Mouse (Mus musculus) kidney, embryonic 14.5 days (tissue): ENCODE results near the gene Atg10. TPM values are rescaled to one million over a fixed set of nuclear protein-coding genes. Genes with fewer than 3 reads are reported as not detected.

Experiments used
- ATAC-seq: fragments of 200-750 bp; cut with Nextera tagmentation; 2 replicates; pipeline ENCODE4 v1.8.0; 2017; ENCODE audit warnings: moderate number of reproducible peaks, mild to moderate bottlenecking, moderate TSS enrichment, moderate library complexity; ENCODE audit not compliant: low FRiP score, low TSS enrichment
- H3K27ac ChIP-seq: fragments of 300-500 bp; sonication (generic); 2 replicates; pipeline ENCODE4 v1.5.1; 2014; ENCODE audit warnings: low read depth, mild to moderate bottlenecking, low read length, moderate library complexity, mixed read lengths
- H3K27me3 ChIP-seq: fragments of 300-500 bp; sonication (generic); 2 replicates; pipeline ENCODE4 v1.6.1; 2014; ENCODE audit warnings: mild to moderate bottlenecking, low read length; ENCODE audit not compliant: control insufficient read depth, insufficient read depth
- H3K36me3 ChIP-seq: fragments of 300-500 bp; sonication (generic); 2 replicates; pipeline ENCODE4 v1.6.1; 2014; ENCODE audit warnings: low read length, mixed read lengths; ENCODE audit not compliant: control insufficient read depth, insufficient read depth
- H3K4me1 ChIP-seq: fragments of 300-500 bp; sonication (generic); 2 replicates; pipeline ENCODE4 v1.6.1; 2014; ENCODE audit warnings: low read length, mixed read lengths; ENCODE audit not compliant: control insufficient read depth, insufficient read depth
- H3K4me2 ChIP-seq: fragments of 300-500 bp; sonication (generic); replicated peaks from 2 replicates; pipeline ENCODE4 v1.6.1; 2014; ENCODE audit warnings: low read depth, mild to moderate bottlenecking, low read length
- H3K4me3 ChIP-seq: fragments of 300-500 bp; sonication (generic); 2 replicates; pipeline ENCODE4 v1.5.1; 2014; ENCODE audit warnings: mild to moderate bottlenecking, low read length
- H3K9ac ChIP-seq: fragments of 300-500 bp; sonication (generic); 2 replicates; pipeline ENCODE4 v1.6.1; 2014; ENCODE audit warnings: low read depth, mild to moderate bottlenecking, low read length, moderate library complexity
- H3K9me3 ChIP-seq: fragments of 300-500 bp; sonication (generic); 2 replicates; pipeline ENCODE4 v1.6.1; 2016; ENCODE audit warnings: low read length; ENCODE audit not compliant: control insufficient read depth
- WGBS: fragments of 180-500 bp; shearing (Covaris S2); extraction: QIAGEN DNeasy Blood & Tissue Kit; methylation state at CpG from one replicate; pipeline ENCODE4 v1.1.7; 2014; 5-methylcytosine and 5-hydroxymethylcytosine counted together
- polyA plus RNA-seq: library from polyadenylated mRNA; unstranded; fragments of >200 nt; fragmentation: Nextera tagmentation; extraction: Ambion mirVana; gene quantifications from 2 replicates; pipeline ENCODE4 v1.2.1, GENCODE M21; 2014

Gene Atg10
- polyA plus RNA-seq, 1 experiment from 2014 or later = 15.3 TPM

- no peak overlapping the region for H3K9ac ChIP-seq
- no peak overlapping the region for H3K4me2 ChIP-seq
- no peaks in the 10 kb centered on the region for H3K27me3 ChIP-seq
- no peaks in the 10 kb centered on the region for H3K36me3 ChIP-seq
- no peak overlapping the region for H3K27ac ChIP-seq
- no peaks in the 10 kb centered on the region for H3K9me3 ChIP-seq
- ATAC-seq = no peak
- no peak overlapping the region for H3K4me3 ChIP-seq
- WGBS = 93% methylated on average over 4 of the region's 4 CpGs
- no peaks in the 10 kb centered on the region for H3K4me1 ChIP-seq
Observed at GRCm38 (mm10) chr13:90914721-90915120, 309.0 kb downstream of the Atg10 start.

GRCm38 (mm10) chr13:90913675-90914192 lies 310.0 kb downstream of the Atg10 start:
- no peak for ATAC-seq
- WGBS = 65% methylated on average over 7 of the region's 7 CpGs
- Histone ChIP-seq H3K27me3 (no peaks in the 10 kb centered on the region), H3K4me1 (no peaks in the 10 kb centered on the region), H3K27ac (no peak overlapping the region), H3K9me3 (no peaks in the 10 kb centered on the region), H3K36me3 (no peaks in the 10 kb centered on the region), H3K9ac (no peak overlapping the region), H3K4me2 (no peak overlapping the region), H3K4me3 (no peak overlapping the region)

- H3K36me3 ChIP-seq = no peaks in the 10 kb centered on the region
- WGBS = 83% methylated on average over 17 of the region's 17 CpGs
Observed at GRCm38 (mm10) chr13:90912760-90913674, 310.8 kb downstream of the Atg10 start.

GRCm38 (mm10) chr13:90907376-90907775 lies 316.4 kb downstream of the Atg10 start:
- ATAC-seq = no peak
- H3K4me3 ChIP-seq = no peak overlapping the region
- no peak overlapping the region for H3K4me2 ChIP-seq
- no peaks in the 10 kb centered on the region for H3K36me3 ChIP-seq
- H3K27ac ChIP-seq = no peak overlapping the region
- no peak overlapping the region for H3K9ac ChIP-seq
- no peaks in the 10 kb centered on the region for H3K27me3 ChIP-seq
- H3K9me3 ChIP-seq = no peaks in the 10 kb centered on the region
- whole genome bisulfite sequencing = 91% methylated on average over 12 of the region's 12 CpGs
- no peaks in the 10 kb centered on the region for H3K4me1 ChIP-seq

More at GRCm38 (mm10) chr13:90912760-90913674, 310.8 kb downstream of the Atg10 start:
- ATAC-seq = no peak
- Histone ChIP-seq H3K27ac (no peak overlapping the region), H3K4me1 (no peaks in the 10 kb centered on the region), H3K9ac (no peak overlapping the region), H3K9me3 (no peaks in the 10 kb centered on the region), H3K4me3 (no peak overlapping the region), H3K4me2 (no peak overlapping the region), H3K27me3 (no peaks in the 10 kb centered on the region)

- ATAC-seq = no peak
- Histone ChIP-seq H3K9me3 (no peaks in the 10 kb centered on the region), H3K27me3 (no peaks in the 10 kb centered on the region), H3K4me1 (no peaks in the 10 kb centered on the region), H3K4me3 (no peak within 1 kb of the TSS), H3K4me2 (no peak within 1 kb of the TSS), H3K27ac (no peak within 1 kb of the TSS), H3K36me3 (no peaks in the 10 kb centered on the region), H3K9ac (no peak within 1 kb of the TSS)
- 93% methylated on average over 5 of the region's 5 CpGs for WGBS
Observed at GRCm38 (mm10) chr13:90905176-90905575, 318.6 kb downstream of the Atg10 start, which contains the start of gene Atp6ap1l. Gene Atp6ap1l (minus strand): TSS chr13:90905355.

- Histone ChIP-seq H3K27ac (no peak overlapping the region), H3K4me2 (no peak overlapping the region), H3K9me3 (no peaks in the 10 kb centered on the region), H3K9ac (no peak overlapping the region), H3K36me3 (no peaks in the 10 kb centered on the region), H3K27me3 (no peaks in the 10 kb centered on the region), H3K4me1 (no peaks in the 10 kb centered on the region), H3K4me3 (no peak overlapping the region)
- no peak for ATAC-seq
- 93% methylated on average over 12 of the region's 12 CpGs for WGBS
Observed at GRCm38 (mm10) chr13:90896821-90897220, 326.9 kb downstream of the Atg10 start.

- Histone ChIP-seq H3K36me3 (no peaks in the 10 kb centered on the region), H3K4me3 (no peak overlapping the region), H3K4me2 (no peak overlapping the region), H3K27me3 (no peaks in the 10 kb centered on the region), H3K9ac (no peak overlapping the region), H3K9me3 (no peaks in the 10 kb centered on the region), H3K27ac (no peak overlapping the region), H3K4me1 (no peaks in the 10 kb centered on the region)
- no peak for ATAC-seq
- WGBS = 67% methylated on average over 2 of the region's 2 CpGs
Observed at GRCm38 (mm10) chr13:90896098-90896497, 327.7 kb downstream of the Atg10 start.

- no peaks in the 10 kb centered on the region for H3K27me3 ChIP-seq
- no peak for ATAC-seq
- no peak overlapping the region for H3K27ac ChIP-seq
- no peaks in the 10 kb centered on the region for H3K4me1 ChIP-seq
- H3K9ac ChIP-seq = no peak overlapping the region
- no peaks in the 10 kb centered on the region for H3K9me3 ChIP-seq
- H3K4me3 ChIP-seq = no peak overlapping the region
- H3K4me2 ChIP-seq = no peak overlapping the region
- WGBS = 93% methylated on average over 4 of the region's 4 CpGs
- no peaks in the 10 kb centered on the region for H3K36me3 ChIP-seq
Observed at GRCm38 (mm10) chr13:90894819-90895218, 328.9 kb downstream of the Atg10 start.

- Histone ChIP-seq H3K4me1 (0 out of 2 replicates have a peak, but pooled peaks cover 5% of the 10 kb centered on the region), H3K4me3 (no peak overlapping the region), H3K9me3 (no peaks in the 10 kb centered on the region), H3K9ac (no peak overlapping the region), H3K4me2 (no peak overlapping the region), H3K27ac (no peak overlapping the region), H3K36me3 (no peaks in the 10 kb centered on the region), H3K27me3 (no peaks in the 10 kb centered on the region)
- 91% methylated on average over 5 of the region's 5 CpGs for WGBS
- ATAC-seq = no peak
Observed at GRCm38 (mm10) chr13:90890111-90890510, 333.7 kb downstream of the Atg10 start.
